Mouse (Mus musculus): ENCODE data around the gene H60b.
"Not testable (repeated sequence)": the region's sequence is repeated elsewhere in the genome, so short reads cannot be mapped to it uniquely, and the experiment has no call there.

H60b gene

DNA sequence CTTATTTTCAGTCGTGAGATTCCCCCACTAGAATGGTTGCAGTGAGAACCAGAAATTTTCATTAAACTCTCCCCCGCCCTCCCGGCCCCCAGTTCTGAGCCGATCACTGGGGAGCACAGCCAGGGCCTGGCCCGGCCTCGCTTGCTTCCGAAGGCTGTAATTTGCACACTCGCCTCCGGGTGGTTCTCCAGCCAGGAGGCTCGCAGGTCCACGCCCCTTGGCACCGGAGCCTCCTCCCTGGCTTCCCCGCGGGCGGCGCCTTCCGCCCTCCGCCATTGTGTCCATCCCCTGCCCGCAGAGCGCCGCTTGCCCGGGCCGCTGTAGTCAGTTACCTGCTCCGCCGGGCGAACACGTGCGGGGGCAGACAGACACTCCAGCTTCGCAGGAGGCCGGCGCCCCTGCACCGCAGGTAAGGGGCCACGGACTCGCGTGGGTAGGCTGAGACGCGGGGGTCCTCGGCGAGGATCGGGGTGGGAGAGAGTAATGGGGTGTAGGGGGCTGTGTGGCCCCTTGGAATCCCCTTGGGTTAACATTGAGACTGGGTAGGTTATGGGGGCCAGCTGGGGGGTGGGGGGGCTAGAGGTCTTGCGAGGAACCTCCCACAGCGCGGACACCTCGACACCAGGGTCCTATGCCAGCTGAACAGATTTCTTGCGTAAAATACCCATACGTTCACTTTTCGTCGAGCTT is at the start of gene H60b, which contains the start of gene Raet1e:
Gene H60b, plus strand, starts transcription at position 277 of the 690 bp plus-strand sequence.
Gene Raet1e, plus strand, starts transcription at position 260 of the 690 bp plus-strand sequence.
- not testable (repeated sequence) for DNase-seq (ENCODE audit: low spot score in 2 of 2)

DNA sequence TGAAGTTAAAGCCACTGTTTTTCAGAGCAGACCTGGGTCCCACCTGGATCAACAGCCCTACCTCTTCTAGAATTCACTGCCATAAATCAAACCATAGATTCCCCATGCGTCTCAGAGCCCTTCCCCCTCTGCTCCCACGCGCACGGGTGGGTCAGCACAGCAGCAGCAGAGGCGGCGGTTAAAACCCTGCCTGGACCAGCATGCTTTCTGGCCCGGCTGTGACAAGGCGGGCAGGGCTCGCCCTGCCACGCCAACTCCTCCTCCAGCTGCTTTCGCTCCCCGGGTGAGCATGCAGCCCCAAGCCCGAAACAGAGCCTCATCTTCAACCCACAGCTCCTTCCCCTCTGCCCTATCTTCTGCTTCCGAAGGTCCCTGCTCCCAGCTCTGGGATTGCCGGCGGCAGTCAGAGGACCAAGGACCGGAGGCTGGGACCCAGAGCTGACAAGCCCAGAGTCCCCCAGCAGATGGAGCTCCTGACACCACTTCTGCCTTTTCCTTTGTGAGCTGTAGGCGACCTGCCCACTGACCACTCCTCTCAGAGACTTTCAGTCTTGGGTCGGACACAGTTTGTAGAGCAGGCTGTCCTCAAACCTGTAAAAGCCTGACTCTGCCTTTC is 17.6 kb upstream of the H60b start:
- DNase-seq (ENCODE audit: low spot score in 2 of 2), result peak; percentile 40 to 43

DNA sequence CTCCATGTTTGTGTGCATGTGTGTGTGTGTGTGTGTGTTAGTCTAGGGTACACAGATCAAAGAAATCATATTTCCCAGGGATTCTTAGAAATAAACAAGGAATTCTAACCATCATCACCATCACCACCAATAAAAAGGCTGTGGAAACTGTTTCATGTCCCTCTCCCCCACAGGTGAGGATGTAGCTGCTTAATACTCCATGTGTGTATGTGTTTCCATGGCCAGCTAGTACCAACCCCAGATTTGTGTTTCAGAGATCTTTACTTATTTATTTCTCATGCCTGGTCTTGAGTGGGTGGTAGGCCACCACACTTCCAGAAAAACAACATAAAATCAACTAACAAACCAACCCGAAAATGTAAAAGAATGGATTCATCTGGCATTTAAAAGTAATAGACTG is 16.2 kb upstream of the H60b start:
- DNase-seq (ENCODE audit: low spot score in 2 of 2), result peak; percentile 41 to 51

DNA sequence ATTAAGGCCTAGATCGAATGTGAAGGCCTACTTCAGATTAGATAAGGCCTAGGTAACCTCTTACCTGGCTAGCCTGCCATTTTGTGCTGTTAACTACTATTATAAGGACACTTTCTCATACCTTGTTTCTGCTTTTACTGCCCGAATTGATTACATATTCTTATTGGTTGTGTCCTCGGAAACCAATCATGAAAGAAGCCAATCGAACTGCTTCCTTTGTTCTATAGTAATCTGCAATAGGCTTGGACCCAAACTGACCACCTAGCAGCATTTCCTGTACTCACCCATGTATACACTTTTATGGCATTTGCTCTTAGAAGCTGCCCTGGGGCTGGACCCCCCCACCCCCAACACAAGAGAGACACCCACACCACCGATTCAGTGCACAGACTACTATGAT is 15.5 kb upstream of the H60b start:
- no peak for DNase-seq (ENCODE audit: low spot score in 2 of 2)

DNA sequence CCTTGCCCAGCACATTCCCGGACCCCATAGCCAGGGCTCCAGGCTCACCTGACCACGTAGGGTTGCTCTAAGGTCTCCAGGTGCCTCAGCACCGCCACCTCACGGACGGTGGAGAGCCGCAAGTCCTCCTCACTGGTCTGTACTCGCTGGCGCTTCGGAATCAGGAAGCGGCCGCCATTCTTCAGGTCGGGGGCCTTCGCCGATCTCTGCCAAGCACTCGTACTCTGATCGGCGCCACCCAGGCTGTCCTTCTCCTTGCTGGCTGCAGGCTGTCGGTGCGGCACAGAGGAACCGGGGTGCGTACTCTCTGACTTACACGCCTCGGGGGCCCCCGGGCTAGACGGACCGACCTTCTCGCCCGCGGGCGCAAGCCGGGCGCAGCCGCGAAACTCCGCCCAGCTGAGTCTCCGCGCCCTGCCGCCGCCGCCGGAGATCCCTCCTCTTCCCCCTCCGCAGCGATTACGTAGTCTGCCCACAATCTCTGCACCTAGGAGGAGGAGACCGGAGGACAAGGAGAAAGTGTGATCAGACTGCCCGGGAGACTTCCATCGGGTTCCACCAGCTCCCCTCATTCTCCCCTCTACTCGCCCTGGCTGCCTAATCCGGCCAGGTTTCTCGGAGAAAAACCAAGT is 9.8 kb upstream of the H60b start:
- DNase-seq (ENCODE audit: low spot score in 2 of 2), result peak; percentile 79 to 83

DNA sequence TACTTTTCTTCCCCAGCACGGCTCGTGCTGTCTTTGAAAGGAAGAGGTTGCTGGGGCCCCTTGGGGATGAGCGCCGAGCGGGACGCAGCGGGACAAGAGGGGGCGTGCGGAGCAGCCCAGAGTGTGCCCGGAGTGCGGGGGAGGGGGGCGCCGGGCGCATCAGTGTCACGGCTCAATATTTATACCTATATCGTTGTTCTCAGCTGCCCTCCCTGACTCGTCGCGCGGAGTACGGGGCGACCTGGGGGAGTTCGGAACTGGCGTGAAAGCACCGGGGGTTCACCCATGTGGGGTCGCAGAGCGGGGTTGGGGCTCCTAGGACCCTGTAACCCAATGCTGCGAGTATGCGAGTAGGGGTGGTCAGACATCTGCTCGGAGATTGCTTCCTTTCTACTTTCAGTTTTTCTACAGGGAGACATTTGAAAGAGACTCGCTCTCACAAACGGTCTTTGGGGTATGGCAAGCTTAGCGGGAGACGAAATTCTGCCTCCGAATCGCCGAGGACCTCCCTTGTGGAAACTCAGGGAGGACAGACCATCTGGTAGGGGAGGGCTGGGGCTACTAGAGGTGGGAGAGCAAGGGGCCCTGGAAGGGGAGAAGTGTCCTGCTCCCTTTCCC is 9.2 kb upstream of the H60b start, which contains the start of gene E030030I06Rik:
Gene E030030I06Rik, minus strand, starts transcription at position 198 of the 618 bp plus-strand sequence.
- DNase-seq (ENCODE audit: low spot score in 2 of 2), result no peak

DNA sequence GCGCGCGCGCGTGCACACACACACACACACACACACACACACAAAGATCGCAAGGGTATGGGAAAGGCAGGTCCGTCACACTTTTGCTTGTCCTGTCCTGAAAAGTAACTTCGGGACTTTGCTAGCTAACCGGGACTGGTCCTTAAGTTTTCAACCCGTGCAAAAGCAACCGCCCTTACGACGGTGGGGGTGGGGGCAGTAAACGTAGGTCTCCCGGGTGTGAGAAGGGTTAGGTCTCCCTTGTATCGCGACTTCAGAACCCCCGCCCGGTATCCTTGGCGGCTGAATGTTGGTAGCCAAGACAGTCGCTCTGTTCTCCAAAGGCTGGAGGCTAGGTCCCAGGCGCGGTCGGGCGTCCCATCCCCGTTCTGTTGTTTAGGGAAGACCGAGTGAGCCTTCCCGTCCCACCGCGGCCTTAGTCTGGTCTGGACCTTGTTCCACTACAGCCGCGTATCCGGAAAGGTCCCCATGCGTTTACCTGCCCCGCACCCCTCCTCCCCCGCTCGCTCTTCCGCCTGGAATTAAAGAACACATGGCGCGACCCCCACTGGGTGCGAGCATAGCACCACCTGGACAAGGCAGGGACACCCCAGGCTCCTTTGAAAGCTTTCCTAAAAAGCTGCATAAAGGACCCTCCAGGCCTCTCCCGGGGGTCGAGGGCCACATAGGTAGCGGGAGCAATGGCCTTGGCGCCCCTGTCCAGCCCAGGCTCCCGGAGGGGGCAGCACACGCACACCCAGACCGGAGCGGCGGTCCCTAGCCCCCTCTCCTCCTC is 8.5 kb upstream of the H60b start:
- no peak for DNase-seq (ENCODE audit: low spot score in 2 of 2)

DNA sequence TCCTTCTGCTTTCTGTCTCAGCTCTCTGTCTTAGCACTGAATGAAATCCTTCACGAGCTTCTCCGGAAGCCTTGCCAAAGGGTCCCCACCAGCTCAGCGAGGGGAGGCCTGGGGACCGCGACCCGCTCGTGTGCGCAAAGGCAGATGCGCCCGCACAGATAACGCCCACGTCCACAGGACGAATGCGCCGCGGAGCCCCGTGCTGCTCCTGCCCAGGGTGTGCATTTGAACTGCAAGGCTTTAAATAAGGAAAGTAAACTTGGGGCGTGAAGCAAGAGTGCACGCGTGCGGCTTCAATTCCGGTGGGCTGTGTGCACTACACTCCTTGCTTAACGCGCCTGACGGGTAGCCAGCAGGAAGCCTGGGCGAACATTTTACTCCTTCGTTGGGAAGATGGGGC is 7.8 kb upstream of the H60b start:
- no peak for DNase-seq (ENCODE audit: low spot score in 2 of 2)

DNA sequence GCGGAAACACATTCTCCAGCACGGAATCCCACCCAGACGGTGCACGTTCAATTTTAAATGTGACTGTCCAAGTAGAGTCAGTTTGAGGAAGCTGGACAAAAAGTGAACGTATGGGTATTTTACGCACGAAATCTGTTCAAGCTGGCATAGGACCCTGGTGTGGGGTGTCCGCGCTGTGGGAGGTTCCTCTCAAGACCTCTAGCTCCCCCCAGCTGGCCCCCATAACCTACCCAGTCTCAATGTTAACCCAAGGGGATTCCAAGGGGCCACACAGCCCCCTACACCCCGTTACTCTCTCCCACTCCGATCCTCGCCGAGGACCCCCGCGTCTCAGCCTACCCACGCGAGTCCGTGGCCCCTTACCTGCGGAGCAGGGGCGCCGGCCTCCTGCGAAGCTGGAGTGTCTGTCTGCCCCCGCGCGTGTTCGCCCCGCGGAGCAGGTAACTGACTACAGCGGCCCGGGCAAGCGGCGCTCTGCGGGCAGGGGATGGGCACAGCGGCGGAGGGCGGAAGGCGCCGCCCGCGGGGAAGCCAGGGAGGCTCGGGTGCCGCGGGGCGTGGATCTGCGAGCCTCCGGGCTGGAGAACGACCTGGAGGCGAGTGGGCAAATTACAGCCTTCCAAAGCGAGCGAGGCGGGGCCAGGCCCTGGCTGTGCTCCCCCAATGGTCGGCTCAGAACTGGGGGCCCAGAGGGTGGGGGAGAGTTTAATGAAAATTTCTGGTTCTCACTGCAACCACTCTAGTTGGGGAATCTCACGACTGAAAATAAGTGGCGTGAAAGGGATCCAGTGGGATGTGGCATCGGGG is 7.1 kb upstream of the H60b start:
- DNase-seq (ENCODE audit: low spot score in 2 of 2), result peak in 1 of 2 experiments; percentile 8

DNA sequence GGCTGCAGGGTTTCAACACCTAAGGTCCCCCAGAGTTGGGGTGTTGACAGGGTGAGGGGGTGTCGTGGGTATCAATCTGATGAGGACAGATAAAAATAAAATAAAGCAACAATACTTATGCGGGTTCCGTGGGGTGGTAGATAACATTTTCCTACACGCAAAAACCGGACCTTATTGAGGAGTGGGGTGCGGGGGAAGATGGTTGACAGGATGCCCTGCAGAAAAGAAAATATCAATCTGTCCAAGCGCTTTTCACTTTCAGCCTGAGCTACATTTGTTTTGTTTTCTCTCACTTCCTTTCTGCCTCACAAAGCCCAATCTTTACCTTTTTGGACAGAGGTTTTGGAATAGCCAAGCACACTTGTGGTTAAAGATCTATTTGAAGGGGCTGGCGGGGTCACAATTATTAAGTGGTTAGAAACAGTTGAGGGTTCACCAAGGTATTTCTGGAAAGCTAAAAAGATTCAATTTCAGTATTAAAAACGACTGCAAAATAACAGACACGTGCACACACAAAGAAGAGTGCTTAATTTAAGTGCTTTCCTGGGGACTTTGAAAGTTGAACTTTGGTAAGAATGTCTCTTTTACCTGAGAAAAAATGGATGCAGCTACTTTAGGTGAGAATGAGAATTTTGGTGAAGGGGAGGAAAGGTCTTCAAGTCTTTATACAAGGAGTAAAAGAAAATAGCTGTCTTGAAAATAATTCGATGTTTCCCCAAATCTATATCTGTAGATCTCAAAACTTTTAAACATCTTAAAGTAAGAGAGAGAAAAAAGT is 6.3 kb upstream of the H60b start:
- DNase-seq (ENCODE audit: low spot score in 2 of 2), result not testable (repeated sequence)

DNA sequence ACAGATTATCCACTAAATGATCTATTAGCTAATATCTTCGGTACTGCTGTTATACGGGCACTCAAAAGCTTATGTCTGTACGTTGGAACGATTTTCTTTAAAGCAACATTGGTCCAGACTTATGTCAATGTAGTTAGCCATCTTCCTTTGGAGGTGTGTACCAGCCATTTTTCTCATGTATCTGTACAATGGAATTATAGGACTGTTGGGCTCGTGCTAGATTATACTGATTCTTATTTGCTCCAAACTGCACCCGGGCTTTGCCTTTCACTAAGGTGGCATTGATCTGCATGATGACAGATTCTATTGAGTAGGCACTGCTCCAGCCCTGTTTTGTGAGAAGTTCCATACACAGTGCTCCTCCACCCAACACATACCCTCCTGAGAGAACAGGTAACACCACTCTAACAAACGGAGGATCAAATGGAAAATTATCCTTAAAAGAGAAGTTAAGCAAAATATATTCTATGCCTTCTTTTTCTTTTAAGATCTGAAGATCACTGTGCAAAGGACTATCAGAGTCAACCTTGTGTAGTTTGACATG is 5.2 kb upstream of the H60b start:
- DNase-seq (ENCODE audit: low spot score in 2 of 2), result not testable (repeated sequence)

DNA sequence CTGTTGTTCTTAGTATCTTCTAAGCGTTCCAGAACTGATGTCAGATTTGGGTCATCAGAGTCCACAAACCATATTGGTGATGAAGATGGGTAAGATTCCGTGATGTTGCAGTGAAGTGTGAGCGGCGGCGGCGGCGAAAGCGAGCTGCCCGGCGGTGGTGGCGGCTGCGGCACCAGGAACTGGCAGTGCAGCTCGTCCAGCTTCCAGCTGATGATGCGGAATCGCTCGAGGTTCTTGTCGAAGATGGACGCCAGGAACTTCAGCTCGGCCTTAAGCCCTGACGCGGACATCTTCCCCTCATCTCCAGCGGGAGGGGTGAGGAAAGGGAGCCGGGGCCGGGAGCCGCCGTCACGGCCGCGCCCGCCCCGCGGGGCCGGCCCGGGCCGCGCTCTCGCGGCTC is 4.3 kb upstream of the H60b start:
- not testable (repeated sequence) for DNase-seq (ENCODE audit: low spot score in 2 of 2)

DNA sequence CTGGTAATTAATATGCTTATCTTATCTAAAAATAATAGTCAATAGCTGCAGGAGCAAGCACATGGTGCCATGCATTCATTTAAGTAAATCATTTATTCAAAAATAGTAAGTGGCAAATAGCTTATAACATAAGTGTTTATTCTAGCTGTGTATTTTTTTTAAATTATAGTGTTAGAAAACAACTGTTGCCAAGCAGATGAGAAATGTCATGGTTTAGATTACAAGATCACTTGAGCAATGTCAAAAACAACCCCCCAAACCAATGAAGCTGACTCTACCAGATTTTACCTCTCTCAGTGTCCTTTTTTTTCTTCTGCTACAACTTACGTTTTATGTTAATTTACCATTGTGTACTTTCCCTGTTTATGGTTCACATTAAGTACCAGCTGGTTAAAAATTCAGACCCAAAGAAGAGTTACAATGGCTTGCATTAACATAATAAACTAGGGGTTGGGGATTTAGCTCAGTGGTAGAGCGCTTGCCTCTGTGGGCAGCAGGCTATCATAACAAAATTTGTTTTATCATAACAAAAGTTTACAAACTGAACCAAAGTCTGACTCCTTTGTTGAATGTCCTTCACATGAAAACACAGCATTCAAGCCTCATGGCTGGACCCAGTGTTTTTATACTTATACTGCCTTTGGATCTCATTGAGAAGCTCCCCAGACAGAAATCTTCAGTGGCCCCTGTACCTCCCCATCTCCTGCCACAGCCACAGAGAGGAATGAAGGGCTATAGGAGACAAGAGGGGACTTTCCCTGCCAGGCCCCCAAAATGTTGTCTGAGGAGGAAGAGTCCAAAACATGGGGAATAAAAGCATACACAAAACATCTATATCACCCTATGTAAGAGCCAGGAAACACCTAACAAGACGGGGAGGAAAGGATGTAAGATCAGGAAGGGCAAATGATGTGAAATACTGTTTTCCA is 3.3 kb upstream of the H60b start:
- no peak for DNase-seq (ENCODE audit: low spot score in 2 of 2)

DNA sequence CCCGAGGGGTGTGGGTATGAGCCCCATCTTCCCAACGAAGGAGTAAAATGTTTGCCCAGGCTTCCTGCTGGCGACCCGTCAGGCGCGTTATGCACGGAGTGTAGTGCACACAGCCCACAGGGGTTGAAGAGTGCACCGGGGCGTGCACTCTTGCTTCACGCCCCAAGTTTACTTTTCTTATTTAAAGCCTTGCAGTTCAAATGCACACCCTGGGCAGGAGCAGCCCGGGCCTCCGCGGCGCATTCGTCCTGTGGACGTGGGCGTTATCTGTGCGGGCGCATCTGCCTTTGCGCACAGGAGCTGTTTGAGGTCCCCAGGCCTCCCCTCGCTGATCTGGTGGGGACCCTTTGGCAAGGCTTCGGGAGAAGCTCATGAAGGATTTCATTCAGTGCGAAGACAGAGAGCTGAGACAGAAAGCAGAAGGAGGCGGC is 760 bp downstream of the H60b start:
- no peak for DNase-seq (ENCODE audit: low spot score in 2 of 2)

DNA sequence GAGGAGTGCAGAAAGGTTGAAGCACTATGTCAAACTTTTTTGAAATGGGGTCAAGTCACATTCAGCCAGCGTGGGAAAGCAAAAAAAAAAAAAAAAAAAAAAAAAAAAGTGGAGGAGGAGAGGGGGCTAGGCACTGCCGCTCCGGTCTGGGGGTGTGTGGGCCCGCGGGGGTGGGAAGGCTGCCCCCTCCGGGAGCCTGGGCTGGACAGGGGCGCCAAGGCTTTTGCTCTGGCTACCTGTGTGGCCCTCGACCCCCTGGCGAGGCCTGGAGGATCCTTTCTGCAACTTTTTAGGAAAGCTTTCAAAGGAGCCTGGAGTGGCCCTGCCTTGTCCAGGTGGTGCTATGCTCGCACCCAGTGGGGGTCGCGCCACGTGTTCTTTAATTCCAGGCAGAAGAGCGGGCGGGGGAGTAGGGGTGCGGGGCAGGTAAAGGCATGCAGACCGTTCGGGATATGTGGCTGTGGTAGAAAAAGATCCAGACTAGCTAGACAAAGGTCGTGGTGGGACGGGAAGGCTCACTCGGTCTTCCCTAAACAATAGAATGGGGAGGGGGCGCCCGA is 1.3 kb downstream of the H60b start:
- no peak for DNase-seq (ENCODE audit: low spot score in 2 of 2)

DNA sequence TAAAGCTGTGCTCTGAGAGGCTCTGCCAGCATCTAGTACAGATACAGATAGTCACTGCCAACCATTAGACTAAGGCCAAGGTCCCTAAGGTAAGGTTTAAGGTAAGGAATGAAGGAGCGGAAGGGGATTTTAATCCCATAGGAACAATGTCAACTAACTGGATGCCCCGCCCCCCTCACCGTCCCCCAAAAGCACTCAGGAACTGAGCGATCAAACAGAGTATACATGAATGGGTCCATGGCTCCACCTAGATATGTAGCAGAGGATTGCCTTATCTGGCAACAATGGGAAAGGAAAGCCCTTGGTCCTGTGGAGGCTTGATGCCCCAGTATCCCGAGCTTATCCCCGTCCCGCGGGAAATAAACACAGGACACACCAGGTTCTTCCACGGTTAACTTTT is 4.9 kb downstream of the H60b start:
- DNase-seq (ENCODE audit: low spot score in 2 of 2), result not testable (repeated sequence)

DNA sequence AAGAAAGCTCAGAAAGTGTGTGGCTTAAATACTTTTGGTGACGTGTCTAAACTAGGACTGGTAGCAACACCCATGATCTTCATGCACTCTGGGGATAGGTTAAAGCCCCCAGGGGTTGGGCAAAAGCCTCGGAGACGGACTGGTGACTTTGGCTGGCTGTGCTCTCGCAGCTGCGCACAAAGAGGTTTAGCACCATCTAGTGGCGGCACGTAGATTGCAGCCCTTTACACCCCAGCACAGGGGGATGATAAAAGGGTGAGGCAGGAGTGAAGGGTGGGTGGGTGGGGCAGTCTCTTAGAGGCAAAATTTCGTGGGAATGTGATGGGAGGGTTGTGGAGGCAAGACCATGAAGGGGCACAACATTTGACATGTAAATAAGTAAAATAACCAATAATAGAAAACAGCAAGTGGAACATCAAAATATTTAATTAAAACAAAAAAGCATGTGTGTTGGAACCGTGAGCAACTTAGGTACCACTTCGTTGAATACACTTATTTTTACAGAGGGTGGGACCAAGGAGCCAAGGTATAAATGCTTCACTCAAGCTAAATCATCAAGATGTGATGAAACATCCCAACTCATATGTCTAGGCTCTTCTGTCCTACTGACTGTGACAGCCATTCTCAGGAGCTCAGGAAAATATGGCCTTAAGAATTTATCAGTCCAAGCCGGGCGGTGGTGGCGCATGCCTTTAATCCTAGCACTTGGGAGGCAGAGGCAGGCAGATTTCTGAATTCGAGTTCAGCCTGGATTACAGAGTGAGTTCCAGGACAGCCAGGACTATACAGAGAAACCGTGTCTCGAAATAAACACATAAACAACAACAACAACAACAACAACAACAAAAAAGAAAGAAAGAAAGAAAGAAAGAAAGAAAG is 5.6 kb downstream of the H60b start:
- DNase-seq (ENCODE audit: low spot score in 2 of 2), result peak; percentile 51 to 58

All from spleen, postnatal 36 days (tissue).